Mouse (Mus musculus): ENCODE results near the gene Nln. TPM values are rescaled to one million over a fixed set of nuclear protein-coding genes. Genes with fewer than 3 reads are reported as not detected.
A peak's percentile ranks its signal among the peaks of the same experiment; 100 is the strongest.

The Nln gene
- polyA plus RNA-seq (2014; fragmentation: Nextera tagmentation; extraction: Ambion mirVana): 58.2 and 69.1 TPM in 2 replicates

GRCm38 (mm10) chr13:104109288-104109815, at the start of gene Nln, which contains the start of gene Sgtb:
TSS of gene Nln (minus strand) at chr13:104109614.
TSS of gene Sgtb (plus strand) at chr13:104109741.
- Histone ChIP-seq H3K36me3 (ENCODE audit: control insufficient read depth, insufficient read depth, low read length) (peaks cover under 1% of the 10 kb centered on the region; the same call in 1 of the 2 replicates), H3K9me3 (ENCODE audit: control insufficient read depth, low read length) (0 out of 2 replicates have a peak, but pooled peaks cover 4% of the 10 kb centered on the region), H3K4me1 (ENCODE audit: control insufficient read depth, insufficient read depth, low read length) (peaks cover 21% of the 10 kb centered on the region), H3K4me3 (replicated peaks; ENCODE audit: low read depth, low read length) (peak within 1 kb of the TSS; percentile 85), H3K9ac (replicated peaks; ENCODE audit: low read length) (peak within 1 kb of the TSS; percentile 76), H3K27me3 (ENCODE audit: control insufficient read depth, insufficient read depth, low read length) (no peaks in the 10 kb centered on the region), H3K27ac (replicated peaks; ENCODE audit: low read depth, low read length) (peak within 1 kb of the TSS; percentile 82), H3K4me2 (ENCODE audit: low read length) (peak within 1 kb of the TSS; percentile 95)
- peak; percentile 95 for DNase-seq
- peak; percentile 95 for ATAC-seq (ENCODE audit: low FRiP score, low TSS enrichment)
- WGBS: 0% methylated on average over 38 of the region's 44 CpGs

- DNase-seq (no peak), ATAC-seq (ENCODE audit: low FRiP score, low TSS enrichment) (no peak)
- Histone ChIP-seq H3K4me1 (ENCODE audit: control insufficient read depth, insufficient read depth, low read length) (no peaks in the 10 kb centered on the region), H3K27ac (replicated peaks; ENCODE audit: low read depth, low read length) (no peak overlapping the region), H3K9ac (replicated peaks; ENCODE audit: low read length) (no peak overlapping the region), H3K27me3 (ENCODE audit: control insufficient read depth, insufficient read depth, low read length) (no peaks in the 10 kb centered on the region), H3K36me3 (ENCODE audit: control insufficient read depth, insufficient read depth, low read length) (peaks cover 59% of the 10 kb centered on the region), H3K9me3 (ENCODE audit: control insufficient read depth, low read length) (no peaks in the 10 kb centered on the region), H3K4me2 (ENCODE audit: low read length) (no peak overlapping the region), H3K4me3 (replicated peaks; ENCODE audit: low read depth, low read length) (no peak overlapping the region)
- 91% methylated on average over 1 of the region's 1 CpGs for WGBS
These were observed 46.3 kb upstream of the Nln start for GRCm38 (mm10) chr13:104155686-104156085.

- peaks cover 55% of the 10 kb centered on the region for H3K36me3 ChIP-seq (ENCODE audit: control insufficient read depth, insufficient read depth, low read length)
- no peak overlapping the region for H3K4me2 ChIP-seq (ENCODE audit: low read length)
- DNase-seq: no peak
- no peaks in the 10 kb centered on the region for H3K4me1 ChIP-seq (ENCODE audit: control insufficient read depth, insufficient read depth, low read length)
- 94% methylated on average over 7 of the region's 7 CpGs for WGBS
- H3K27ac ChIP-seq (replicated peaks; ENCODE audit: low read depth, low read length): no peak overlapping the region
- no peak for ATAC-seq (ENCODE audit: low FRiP score, low TSS enrichment)
- H3K9me3 ChIP-seq (ENCODE audit: control insufficient read depth, low read length): no peaks in the 10 kb centered on the region
- H3K4me3 ChIP-seq (replicated peaks; ENCODE audit: low read depth, low read length): no peak overlapping the region
- H3K27me3 ChIP-seq (ENCODE audit: control insufficient read depth, insufficient read depth, low read length): no peaks in the 10 kb centered on the region
- no peak overlapping the region for H3K9ac ChIP-seq (replicated peaks; ENCODE audit: low read length)
These were observed 45.7 kb upstream of the Nln start for GRCm38 (mm10) chr13:104155106-104155505.

- ATAC-seq (ENCODE audit: low FRiP score, low TSS enrichment) (no peak), DNase-seq (no peak)
- Histone ChIP-seq H3K4me2 (ENCODE audit: low read length) (no peak overlapping the region), H3K9ac (replicated peaks; ENCODE audit: low read length) (no peak overlapping the region), H3K27ac (replicated peaks; ENCODE audit: low read depth, low read length) (no peak overlapping the region), H3K27me3 (ENCODE audit: control insufficient read depth, insufficient read depth, low read length) (no peaks in the 10 kb centered on the region), H3K4me3 (replicated peaks; ENCODE audit: low read depth, low read length) (no peak overlapping the region), H3K36me3 (ENCODE audit: control insufficient read depth, insufficient read depth, low read length) (peaks cover 51% of the 10 kb centered on the region), H3K9me3 (ENCODE audit: control insufficient read depth, low read length) (no peaks in the 10 kb centered on the region), H3K4me1 (ENCODE audit: control insufficient read depth, insufficient read depth, low read length) (no peaks in the 10 kb centered on the region)
- 94% methylated on average over 5 of the region's 5 CpGs for WGBS
These were observed 44.8 kb upstream of the Nln start for GRCm38 (mm10) chr13:104154180-104154579.

DNA sequence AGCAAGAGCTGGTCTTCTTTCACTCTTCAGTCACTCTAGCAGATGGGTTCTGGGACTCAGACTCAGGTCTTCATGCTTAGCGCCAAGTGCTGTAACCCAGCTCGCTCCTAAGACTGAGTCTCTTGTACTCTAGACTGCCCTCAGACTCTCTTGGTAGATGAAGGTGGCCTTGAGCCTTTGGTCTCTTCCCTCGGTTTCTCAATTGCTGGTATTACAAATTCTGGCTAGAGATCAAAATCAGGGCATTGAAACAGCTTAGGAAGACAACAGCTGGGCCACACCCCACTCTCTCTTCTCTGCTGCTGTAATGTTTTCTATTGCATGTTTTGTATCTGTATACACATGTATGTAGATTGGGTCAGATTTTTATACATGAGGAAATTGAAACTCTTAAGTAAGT, 36.2 kb upstream of the Nln start:
- ATAC-seq (ENCODE audit: low FRiP score, low TSS enrichment) (no peak), DNase-seq (no peak)
- no peak overlapping the region for H3K27ac ChIP-seq (replicated peaks; ENCODE audit: low read depth, low read length)
- H3K9ac ChIP-seq (replicated peaks; ENCODE audit: low read length): no peak overlapping the region
- no peaks in the 10 kb centered on the region for H3K27me3 ChIP-seq (ENCODE audit: control insufficient read depth, insufficient read depth, low read length)
- H3K4me2 ChIP-seq (ENCODE audit: low read length): no peak overlapping the region
- no peak overlapping the region for H3K4me3 ChIP-seq (replicated peaks; ENCODE audit: low read depth, low read length)
- no peaks in the 10 kb centered on the region for H3K4me1 ChIP-seq (ENCODE audit: control insufficient read depth, insufficient read depth, low read length)
- peaks cover 78% of the 10 kb centered on the region for H3K36me3 ChIP-seq (ENCODE audit: control insufficient read depth, insufficient read depth, low read length)
- WGBS: 96% methylated on average over 3 of the region's 3 CpGs
- no peaks in the 10 kb centered on the region for H3K9me3 ChIP-seq (ENCODE audit: control insufficient read depth, low read length)

GRCm38 (mm10) chr13:104144871-104145270, 35.5 kb upstream of the Nln start:
- peaks cover 86% of the 10 kb centered on the region for H3K36me3 ChIP-seq (ENCODE audit: control insufficient read depth, insufficient read depth, low read length)
- WGBS: 75% methylated on average over 9 of the region's 9 CpGs
- ATAC-seq (ENCODE audit: low FRiP score, low TSS enrichment): no peak

DNA sequence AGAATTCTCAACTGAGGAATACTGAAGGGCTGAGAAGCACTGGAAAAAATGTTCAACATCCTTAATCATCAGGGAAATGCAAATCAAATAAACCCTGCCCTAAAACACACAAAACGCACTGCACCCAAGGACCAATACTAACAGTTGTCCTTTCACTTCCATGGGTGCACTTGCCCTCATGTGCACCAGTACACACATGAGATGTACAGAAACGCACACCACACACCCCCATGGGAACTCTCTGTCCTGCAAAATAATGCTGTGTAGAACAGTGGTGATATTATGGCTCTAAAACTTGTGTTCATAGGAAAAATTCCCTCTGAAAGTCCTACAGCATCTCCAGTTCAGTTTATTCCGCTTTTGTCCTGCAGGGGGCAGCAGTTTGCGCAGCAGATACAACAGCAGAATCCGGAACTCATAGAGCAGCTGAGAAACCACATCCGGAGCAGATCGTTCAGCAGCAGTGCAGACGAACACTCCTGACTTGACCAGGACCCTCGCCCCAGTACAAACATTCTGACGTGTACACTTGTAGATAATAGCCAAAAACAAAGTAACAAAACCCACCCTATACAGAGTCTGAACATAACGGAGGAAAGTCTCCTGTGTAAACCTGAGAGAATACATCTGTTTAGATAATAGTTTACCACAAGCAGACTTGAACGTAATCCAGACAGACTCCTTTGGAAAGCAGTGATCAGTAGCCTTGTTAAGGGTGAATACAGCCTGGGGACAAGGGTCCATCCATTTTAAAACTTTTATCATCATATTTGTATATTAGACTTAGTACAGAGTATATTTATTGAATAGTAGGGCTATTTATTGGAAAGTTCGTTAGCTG, 30.2 kb upstream of the Nln start:
- ATAC-seq (ENCODE audit: low FRiP score, low TSS enrichment) (no peak; the same call in 1 of the 2 replicates), DNase-seq (peak; percentile 87)

More at GRCm38 (mm10) chr13:104144871-104145270, 35.5 kb upstream of the Nln start:
- H3K27ac ChIP-seq (replicated peaks; ENCODE audit: low read depth, low read length): no peak overlapping the region
- no peaks in the 10 kb centered on the region for H3K4me1 ChIP-seq (ENCODE audit: control insufficient read depth, insufficient read depth, low read length)
- no peak for DNase-seq
- no peak overlapping the region for H3K4me3 ChIP-seq (replicated peaks; ENCODE audit: low read depth, low read length)
- H3K4me2 ChIP-seq (ENCODE audit: low read length): no peak overlapping the region
- H3K27me3 ChIP-seq (ENCODE audit: control insufficient read depth, insufficient read depth, low read length): no peaks in the 10 kb centered on the region
- H3K9me3 ChIP-seq (ENCODE audit: control insufficient read depth, low read length): no peaks in the 10 kb centered on the region
- H3K9ac ChIP-seq (replicated peaks; ENCODE audit: low read length): no peak overlapping the region

GRCm38 (mm10) chr13:104134510-104135085, 25.2 kb upstream of the Nln start:
- no peak for DNase-seq
- peaks cover 76% of the 10 kb centered on the region for H3K36me3 ChIP-seq (ENCODE audit: control insufficient read depth, insufficient read depth, low read length)
- no peak for ATAC-seq (ENCODE audit: low FRiP score, low TSS enrichment)
- no peak overlapping the region for H3K27ac ChIP-seq (replicated peaks; ENCODE audit: low read depth, low read length)
- no peak overlapping the region for H3K9ac ChIP-seq (replicated peaks; ENCODE audit: low read length)
- H3K4me3 ChIP-seq (replicated peaks; ENCODE audit: low read depth, low read length): no peak overlapping the region
- H3K4me2 ChIP-seq (ENCODE audit: low read length): no peak overlapping the region
- 63% methylated on average over 4 of the region's 4 CpGs for WGBS
- no peaks in the 10 kb centered on the region for H3K4me1 ChIP-seq (ENCODE audit: control insufficient read depth, insufficient read depth, low read length)
- H3K9me3 ChIP-seq (ENCODE audit: control insufficient read depth, low read length): no peaks in the 10 kb centered on the region
- no peaks in the 10 kb centered on the region for H3K27me3 ChIP-seq (ENCODE audit: control insufficient read depth, insufficient read depth, low read length)

More for the DNA sequence above, 30.2 kb upstream of the Nln start:
- peaks cover 73% of the 10 kb centered on the region for H3K36me3 ChIP-seq (ENCODE audit: control insufficient read depth, insufficient read depth, low read length)
- no peak overlapping the region for H3K4me3 ChIP-seq (replicated peaks; ENCODE audit: low read depth, low read length)
- no peaks in the 10 kb centered on the region for H3K4me1 ChIP-seq (ENCODE audit: control insufficient read depth, insufficient read depth, low read length)
- 43% methylated on average over 13 of the region's 13 CpGs for WGBS
- H3K9ac ChIP-seq (replicated peaks; ENCODE audit: low read length): no peak overlapping the region
- H3K9me3 ChIP-seq (ENCODE audit: control insufficient read depth, low read length): no peaks in the 10 kb centered on the region
- H3K4me2 ChIP-seq (ENCODE audit: low read length): no peak overlapping the region
- no peaks in the 10 kb centered on the region for H3K27me3 ChIP-seq (ENCODE audit: control insufficient read depth, insufficient read depth, low read length)
- H3K27ac ChIP-seq (replicated peaks; ENCODE audit: low read depth, low read length): no peak overlapping the region
